Mouse (Mus musculus) G1E (cell line): ENCODE data around the gene Cnn2.

Source experiments
- CTCF ChIP-seq: IDR thresholded peaks from 2 replicates; pipeline ENCODE4 v1.5.1; 2012; ENCODE audit warnings: low read depth, low read length, inconsistent platforms, mixed read lengths
- GATA1 ChIP-seq: IDR thresholded peaks from 2 replicates; pipeline ENCODE4 v1.6.1; 2012; ENCODE audit warnings: borderline replicate concordance, low read length, inconsistent platforms, mixed read lengths
- POLR2AphosphoS5 ChIP-seq: IDR thresholded peaks from 2 replicates; pipeline ENCODE4 v1.6.1; 2012; ENCODE audit warnings: low read depth, low read length, inconsistent platforms; ENCODE audit not compliant: insufficient replicate concordance
- TAL1 ChIP-seq: conservative IDR thresholded peaks from 2 replicates; pipeline ENCODE4 v1.6.1; 2012; ENCODE audit warnings: low read depth, low read length, inconsistent platforms, mixed read lengths

DNA sequence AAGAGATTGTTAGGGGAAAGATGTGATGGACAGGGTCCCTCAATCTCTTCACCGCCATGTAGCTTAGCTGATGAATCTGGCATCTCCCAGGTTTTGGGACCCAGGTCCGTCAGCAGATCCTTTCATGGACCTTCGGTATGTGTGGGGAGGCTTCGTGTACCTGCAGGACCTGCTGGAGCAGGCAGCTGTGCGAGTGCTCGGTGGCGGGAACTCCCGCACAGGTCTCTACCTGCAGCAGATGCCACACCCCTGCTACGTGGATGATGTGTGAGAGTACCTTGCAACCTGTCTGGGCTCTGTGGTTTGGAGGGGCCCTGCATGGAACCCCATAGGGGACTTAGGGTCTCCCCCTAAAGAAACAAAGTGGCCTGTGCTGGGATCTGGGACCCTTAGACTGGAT lies 13.6 kb downstream of the Cnn2 start:
- TF ChIP-seq CTCF (no peak), TAL1 (no peak), GATA1 (no peak), POLR2AphosphoS5 (no peak)
